Mouse (Mus musculus): ENCODE measurements around the gene Ngb. TPM values are rescaled to one million over a fixed set of nuclear protein-coding genes. Genes with fewer than 3 reads are reported as not detected.

The Ngb gene
- total and polyA plus RNA-seq, 3 experiments: not detected

GRCm38 (mm10) chr12:87047536-87047935 lies 54.8 kb downstream of the Ngb start:
- H3K9me3 ChIP-seq (replicated peaks; ENCODE audit: low read length): no peaks in the 10 kb centered on the region
- TF ChIP-seq MXI1 (IDR thresholded peaks at IDR 0.05; ENCODE audit: low read depth, low read length): no peak
- TF ChIP-seq JUND (conservative IDR thresholded peaks at IDR 0.05; ENCODE audit: low read depth, low read length): no peak
- no peak for TF ChIP-seq RAD21 (IDR thresholded peaks at IDR 0.05; ENCODE audit: low read depth, low read length)
- no peak for TF ChIP-seq MAZ (IDR thresholded peaks at IDR 0.05; ENCODE audit: low read depth, low read length)
- TF ChIP-seq MYC (IDR thresholded peaks at IDR 0.05; ENCODE audit: low read depth, low read length): no peak
- TF ChIP-seq SIN3A (IDR thresholded peaks at IDR 0.05; ENCODE audit: low read length): no peak
- no peak for TF ChIP-seq POLR2A (IDR thresholded peaks at IDR 0.05; ENCODE audit: low read depth, low read length)
- dilution Hi-C loops (cut with MboI; ENCODE audit: extremely low pct_ligation_motif_present, extremely low pct_unique_long_range_greater_than_20kb, low sequenced_read_pairs) (no loop called here), in situ Hi-C loops (cut with MboI; ENCODE audit: low pct_ligation_motif_present, low pct_unique_long_range_greater_than_20kb, low sequenced_read_pairs) (no loop called here)
- DNase-seq (ENCODE audit: extremely low read depth): no peak
- H3K27me3 ChIP-seq (replicated peaks): peaks cover 81% of the 10 kb centered on the region
- no peak overlapping the region for H3K4me3 ChIP-seq (replicated peaks in 1 of 3; ENCODE audit: low read depth in 2 of 3, low read length in 2 of 3, poor library complexity in 1 of 3)
- H3K4me1 ChIP-seq (ENCODE audit: control insufficient read depth in 1 of 2, insufficient read depth in 2 of 2): no peaks in the 10 kb centered on the region
- H3K79me2 ChIP-seq (replicated peaks; ENCODE audit: control insufficient read depth, extremely low read depth, insufficient read depth, poor library complexity, severe bottlenecking): no peaks in the 10 kb centered on the region
- H3K4me2 ChIP-seq (ENCODE audit: insufficient read depth, low read depth, poor library complexity, severe bottlenecking): no peak overlapping the region
- H3K27ac ChIP-seq (ENCODE audit: insufficient read depth, low read depth): no peak overlapping the region
- H3K9ac ChIP-seq (ENCODE audit: insufficient read depth, low read depth): no peak overlapping the region
- no peaks in the 10 kb centered on the region for H3K36me3 ChIP-seq (replicated peaks in 1 of 2; ENCODE audit: control insufficient read depth in 1 of 2, insufficient read depth in 1 of 2, low read length in 1 of 2)

Other genes starting within 250 kb of the Ngb start
- gene Irf2bpl, start 217.7 kb downstream of the Ngb start, total RNA-seq (2012; rRNA removed): 19.6 and 21.4 TPM in 2 replicates
- gene Irf2bpl, start 217.7 kb downstream of the Ngb start, total RNA-seq (2014; rRNA removed): 7.0 and 8.2 TPM in 2 replicates
- 10.2 and 12.1 TPM in 2 replicates for gene Irf2bpl, start 217.7 kb downstream of the Ngb start, polyA plus RNA-seq (2012; ENCODE audit: insufficient read length, low read depth)
- gene Cipc, start 155.5 kb downstream of the Ngb start, total RNA-seq (2012; rRNA removed): 18.7 and 19.6 TPM in 2 replicates
- 15.7 and 16.7 TPM in 2 replicates for gene Cipc, start 155.5 kb downstream of the Ngb start, total RNA-seq (2014; rRNA removed)
- gene Cipc, start 155.5 kb downstream of the Ngb start, polyA plus RNA-seq (2012; ENCODE audit: insufficient read length, low read depth): 17.5 and 20.5 TPM in 2 replicates
- gene Zdhhc22, start 112.1 kb downstream of the Ngb start, total RNA-seq (2012; rRNA removed): not detected in 2 replicates
- not detected in 2 replicates for gene Zdhhc22, start 112.1 kb downstream of the Ngb start, total RNA-seq (2014; rRNA removed)
- gene Zdhhc22, start 112.1 kb downstream of the Ngb start, polyA plus RNA-seq (2012; ENCODE audit: insufficient read length, low read depth): not detected in 2 replicates
- gene Tmem63c, start 81.2 kb downstream of the Ngb start, total RNA-seq (2012; rRNA removed): 0.04 and 0.08 TPM in 2 replicates
- 0.11 and 0.23 TPM in 2 replicates for gene Tmem63c, start 81.2 kb downstream of the Ngb start, total RNA-seq (2014; rRNA removed)
- gene Tmem63c, start 81.2 kb downstream of the Ngb start, polyA plus RNA-seq (2012; ENCODE audit: insufficient read length, low read depth): 0.34 and 0.53 TPM in 2 replicates
- 16.7 and 22.3 TPM in 2 replicates for gene Gstz1, start 44.6 kb upstream of the Ngb start, total RNA-seq (2012; rRNA removed)
- gene Gstz1, start 44.6 kb upstream of the Ngb start, total RNA-seq (2014; rRNA removed): 26.8 and 27.5 TPM in 2 replicates
- gene Gstz1, start 44.6 kb upstream of the Ngb start, polyA plus RNA-seq (2012; ENCODE audit: insufficient read length, low read depth): 19.7 and 20.5 TPM in 2 replicates
- gene Pomt2, start 45.4 kb upstream of the Ngb start, total RNA-seq (2012; rRNA removed): 12.4 and 12.8 TPM in 2 replicates
- 11.7 and 12.0 TPM in 2 replicates for gene Pomt2, start 45.4 kb upstream of the Ngb start, total RNA-seq (2014; rRNA removed)
- gene Pomt2, start 45.4 kb upstream of the Ngb start, polyA plus RNA-seq (2012; ENCODE audit: insufficient read length, low read depth): 10.5 and 11.6 TPM in 2 replicates
- gene Samd15, start 97.2 kb upstream of the Ngb start, total RNA-seq (2012; rRNA removed): 0.97 and 1.1 TPM in 2 replicates
- gene Samd15, start 97.2 kb upstream of the Ngb start, total RNA-seq (2014; rRNA removed): 0.28 and 1.8 TPM in 2 replicates
- 2.8 and 3.9 TPM in 2 replicates for gene Samd15, start 97.2 kb upstream of the Ngb start, polyA plus RNA-seq (2012; ENCODE audit: insufficient read length, low read depth)
- gene Tmed8, start 97.9 kb upstream of the Ngb start, total RNA-seq (2012; rRNA removed): 27.3 and 29.1 TPM in 2 replicates
- gene Tmed8, start 97.9 kb upstream of the Ngb start, total RNA-seq (2014; rRNA removed): 27.9 and 29.3 TPM in 2 replicates
- gene Tmed8, start 97.9 kb upstream of the Ngb start, polyA plus RNA-seq (2012; ENCODE audit: insufficient read length, low read depth): 29.4 and 34.8 TPM in 2 replicates
- 5.1 and 5.2 TPM in 2 replicates for gene Noxred1, start 136.2 kb upstream of the Ngb start, total RNA-seq (2012; rRNA removed)
- gene Noxred1, start 136.2 kb upstream of the Ngb start, total RNA-seq (2014; rRNA removed): 6.9 and 8.0 TPM in 2 replicates
- gene Noxred1, start 136.2 kb upstream of the Ngb start, polyA plus RNA-seq (2012; ENCODE audit: insufficient read length, low read depth): 10.0 and 10.4 TPM in 2 replicates
- gene Vipas39, start 163.7 kb upstream of the Ngb start, total RNA-seq (2012; rRNA removed): 32.1 and 33.7 TPM in 2 replicates
- gene Vipas39, start 163.7 kb upstream of the Ngb start, total RNA-seq (2014; rRNA removed): 44.4 and 47.2 TPM in 2 replicates
- gene Vipas39, start 163.7 kb upstream of the Ngb start, polyA plus RNA-seq (2012; ENCODE audit: insufficient read length, low read depth): 27.9 and 30.2 TPM in 2 replicates
- gene Ahsa1, start 163.9 kb upstream of the Ngb start, total RNA-seq (2012; rRNA removed): 288 and 397 TPM in 2 replicates
- 456 and 483 TPM in 2 replicates for gene Ahsa1, start 163.9 kb upstream of the Ngb start, total RNA-seq (2014; rRNA removed)
- gene Ahsa1, start 163.9 kb upstream of the Ngb start, polyA plus RNA-seq (2012; ENCODE audit: insufficient read length, low read depth): 392 and 523 TPM in 2 replicates
- gene Ism2, start 197.2 kb upstream of the Ngb start, total RNA-seq (2012; rRNA removed): 0.08 TPM in 2 replicates
- not detected in 2 replicates for gene Ism2, start 197.2 kb upstream of the Ngb start, total RNA-seq (2014; rRNA removed)
- gene Ism2, start 197.2 kb upstream of the Ngb start, polyA plus RNA-seq (2012; ENCODE audit: insufficient read length, low read depth): 0.16 TPM in 1 of 2 replicates, not detected in the other

Measured in CH12.LX (cell line).